Mouse (Mus musculus) C2C12 (cell line): ENCODE measurements around the gene Krt82. TPM values are rescaled to one million over a fixed set of nuclear protein-coding genes. Genes with fewer than 3 reads are reported as not detected.
A peak's percentile ranks its signal among the peaks of the same experiment; 100 is the strongest.
"Not testable (repeated sequence)": the region's sequence is repeated elsewhere in the genome, so short reads cannot be mapped to it uniquely, and the experiment has no call there.

Source experiments
- H3K27me3 ChIP-seq: one replicate; pipeline ENCODE4 v1.6.1; 2011; ENCODE audit not compliant: control insufficient read depth, insufficient read depth, insufficient read length
- H3K36me3 ChIP-seq: one replicate; pipeline ENCODE4 v1.6.1; 2011; ENCODE audit not compliant: control insufficient read depth, insufficient read depth
- H3K4me3 ChIP-seq: one replicate; pipeline ENCODE4 v1.5.1; 2011; ENCODE audit warnings: mild to moderate bottlenecking, control low read depth; ENCODE audit not compliant: poor library complexity, insufficient read depth, severe bottlenecking
- H3K79me2 ChIP-seq: one replicate; pipeline ENCODE4 v1.6.1; 2011; ENCODE audit not compliant: control insufficient read depth, insufficient read depth
- H3K79me3 ChIP-seq: one replicate; pipeline ENCODE4 v1.6.1; 2011; ENCODE audit warnings: low read depth, control low read depth
- H3ac ChIP-seq: one replicate; pipeline ENCODE3; 2011; ENCODE audit warnings: low read depth; ENCODE audit not compliant: control insufficient read depth, insufficient read length
- CEBPB ChIP-seq: IDR thresholded peaks from one replicate; pipeline ENCODE4 v1.6.1; 2011; ENCODE audit warnings: low read depth, mild to moderate bottlenecking, control low read depth, moderate library complexity
- CTCF ChIP-seq: IDR thresholded peaks from one replicate; pipeline ENCODE4 v1.5.1; 2011; ENCODE audit not compliant: control insufficient read depth, insufficient read depth, insufficient read length
- FOSL1 ChIP-seq: IDR thresholded peaks from one replicate; pipeline ENCODE4 v1.8.0; 2011; ENCODE audit warnings: mild to moderate bottlenecking, low read length; ENCODE audit not compliant: poor library complexity, insufficient read depth, severe bottlenecking
- MAX ChIP-seq: IDR thresholded peaks from one replicate; pipeline ENCODE4 v1.6.1; 2011; ENCODE audit warnings: mild to moderate bottlenecking, control low read depth
- MYOD1 ChIP-seq: IDR thresholded peaks from one replicate; pipeline ENCODE4 v1.6.1; 2011; ENCODE audit warnings: low read depth; ENCODE audit not compliant: control insufficient read depth, insufficient read length
- MYOG ChIP-seq: IDR thresholded peaks from one replicate; pipeline ENCODE4 v1.6.1; 2011; ENCODE audit not compliant: control insufficient read depth, insufficient read length; ENCODE audit errors: extremely low read depth
- USF1 ChIP-seq: IDR thresholded peaks from one replicate; pipeline ENCODE4 v1.6.1; 2011; ENCODE audit warnings: low read depth, mild to moderate bottlenecking, control low read depth, moderate library complexity
- polyA plus RNA-seq: library from polyadenylated mRNA; unstranded; fragments of >200 nt; fragmentation: generic; extraction: Trizol; gene quantifications from one replicate; pipeline ENCODE4 v1.2.1, GENCODE M21; 2012; ENCODE audit warnings: missing spikeins

Krt82 gene
- polyA plus RNA-seq, 1 experiment, result not detected

DNA sequence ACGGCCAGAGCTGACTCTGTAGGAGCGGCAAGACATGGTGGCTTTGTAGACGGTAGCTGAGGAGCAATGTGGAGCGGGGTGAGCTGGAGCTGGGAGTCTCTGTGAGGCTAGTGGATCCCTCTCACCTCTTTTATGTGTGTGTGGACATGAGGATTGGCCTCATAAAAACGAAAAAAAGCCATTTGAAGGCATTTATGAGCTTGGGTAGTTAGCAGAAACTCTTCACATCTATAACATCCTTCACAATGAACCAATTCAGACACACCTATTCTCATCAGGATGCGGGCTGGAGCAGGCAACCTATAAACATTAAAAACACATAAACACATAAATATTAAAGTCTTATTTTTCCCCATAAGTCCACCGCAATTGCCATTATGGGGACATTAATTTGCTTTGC, 17.7 kb downstream of the Krt82 start, which contains the start of gene Krt84:
Gene Krt84 (minus strand): TSS at position 101 of the 400 bp plus-strand sequence.
- H3K79me2 ChIP-seq, result no peaks in the 10 kb centered on the region
- H3K36me3 ChIP-seq, result no peaks in the 10 kb centered on the region
- no peak within 1 kb of the TSS for H3K4me3 ChIP-seq
- H3K79me3 ChIP-seq, result no peaks in the 10 kb centered on the region
- peaks cover 59% of the 10 kb centered on the region for H3K27me3 ChIP-seq
- TF ChIP-seq USF1, result no peak
- no peak for TF ChIP-seq CTCF
- no peak for TF ChIP-seq FOSL1
- TF ChIP-seq CEBPB, result no peak
- TF ChIP-seq MYOD1, result no peak
- TF ChIP-seq MYOG, result no peak
- TF ChIP-seq MAX, result no peak
- no peak within 1 kb of the TSS for H3ac ChIP-seq

DNA sequence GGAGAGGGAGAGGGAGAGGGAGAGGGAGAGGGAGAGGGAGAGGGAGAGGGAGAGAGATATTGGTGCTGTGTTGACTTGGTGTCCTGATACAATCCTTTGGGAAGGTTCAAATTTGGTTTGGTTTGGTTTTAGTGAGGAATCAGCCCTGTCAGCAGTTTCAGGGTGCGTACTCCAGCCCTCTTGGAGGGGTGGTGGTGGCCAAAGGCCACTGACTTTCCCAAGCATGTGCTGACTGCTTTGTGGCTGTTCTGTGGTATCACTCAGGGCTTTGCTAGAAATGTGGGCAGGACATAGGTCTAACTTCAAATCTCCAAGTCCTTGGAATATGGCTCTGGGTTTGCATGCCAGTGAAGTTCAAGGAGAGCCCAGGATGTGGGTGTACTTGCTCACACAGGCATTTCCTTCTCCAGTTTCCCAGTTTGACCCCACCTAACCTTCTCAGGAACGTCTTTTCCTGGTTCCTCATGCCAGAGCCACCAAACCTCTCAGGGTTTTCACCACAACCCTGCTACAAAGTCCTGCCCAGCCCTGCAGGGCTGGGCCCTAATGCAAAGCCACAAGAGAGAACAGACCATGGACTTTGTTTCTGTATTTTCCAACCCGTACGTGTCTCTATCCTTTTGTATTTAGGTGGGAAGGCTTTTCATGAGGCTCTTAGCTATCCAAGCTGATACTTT, 27.8 kb downstream of the Krt82 start:
- TF ChIP-seq USF1 (no peak), FOSL1 (no peak)
- H3K79me2 ChIP-seq, result no peaks in the 10 kb centered on the region
- H3K4me3 ChIP-seq, result no peak overlapping the region
- no peaks in the 10 kb centered on the region for H3K36me3 ChIP-seq
- no peaks in the 10 kb centered on the region for H3K79me3 ChIP-seq
- no peak overlapping the region for H3ac ChIP-seq
- peaks cover 40% of the 10 kb centered on the region for H3K27me3 ChIP-seq

DNA sequence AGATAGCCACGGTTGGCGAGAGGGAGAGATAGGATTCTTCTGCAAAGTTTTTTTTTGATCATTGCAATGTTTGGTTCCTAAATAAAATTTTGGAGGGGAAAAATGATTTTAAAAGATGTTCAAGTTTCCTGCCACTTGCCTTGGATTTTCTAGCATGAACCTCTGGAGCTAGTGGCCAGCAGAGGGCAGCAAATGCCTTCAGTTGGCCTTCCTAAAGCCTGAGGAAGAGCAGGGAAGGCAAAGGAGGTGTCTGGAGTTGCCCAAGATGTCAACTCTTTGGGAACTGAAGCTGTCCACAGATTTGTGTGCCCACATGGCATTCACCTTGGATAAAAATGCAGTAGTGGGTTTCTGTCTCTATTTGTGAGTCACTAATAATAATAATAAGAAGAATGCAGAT, 30.7 kb downstream of the Krt82 start:
- H3K79me3 ChIP-seq, result no peaks in the 10 kb centered on the region
- H3ac ChIP-seq, result no peak overlapping the region
- peaks cover 12% of the 10 kb centered on the region for H3K27me3 ChIP-seq
- H3K36me3 ChIP-seq, result no peaks in the 10 kb centered on the region
- no peak overlapping the region for H3K4me3 ChIP-seq
- no peaks in the 10 kb centered on the region for H3K79me2 ChIP-seq
- TF ChIP-seq CTCF (peak; percentile 61), MAX (no peak)

DNA sequence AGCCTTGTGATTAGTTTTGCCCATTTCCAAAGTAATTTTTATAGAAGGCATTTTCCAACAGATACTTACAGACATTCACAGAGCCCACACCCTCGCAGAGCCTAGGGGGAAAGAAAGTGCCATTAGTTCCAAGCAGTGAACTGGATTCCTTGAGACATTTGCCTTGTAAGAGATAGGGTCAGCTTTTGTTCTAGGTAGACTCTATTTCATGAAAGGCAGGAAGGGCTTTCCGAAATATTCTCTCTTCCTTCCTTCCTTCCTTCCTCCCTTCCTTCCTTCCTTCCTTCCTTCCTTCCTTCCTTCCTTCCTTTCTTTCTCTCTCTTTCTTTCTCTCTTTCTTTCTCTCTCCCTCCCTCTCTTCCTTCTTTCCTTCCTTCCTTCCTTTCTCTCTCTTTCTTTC, 33.3 kb downstream of the Krt82 start, which contains the start of gene Gm49425:
Gene Gm49425 (minus strand): TSS at position 101 of the 400 bp plus-strand sequence.
- H3K4me3 ChIP-seq, result not testable (repeated sequence)

DNA sequence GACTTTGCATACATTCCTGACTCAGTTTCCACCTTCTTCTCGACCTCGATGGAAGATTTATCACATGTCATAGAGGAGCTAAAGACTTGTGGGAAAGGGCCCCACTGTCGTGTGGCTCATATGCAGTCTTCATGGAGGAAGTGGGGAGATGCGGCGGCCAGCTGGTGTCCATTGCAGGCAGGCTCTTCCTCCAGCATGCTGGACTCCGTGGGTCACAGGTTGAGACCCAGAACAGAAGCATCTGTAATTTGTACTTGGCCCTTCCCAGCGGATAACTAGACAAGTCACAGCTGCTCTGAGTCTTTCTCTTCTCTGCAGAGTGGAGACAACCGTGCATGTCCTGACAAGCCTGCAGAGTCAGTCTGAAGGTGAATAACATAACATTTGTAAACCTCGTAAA, 42.2 kb downstream of the Krt82 start:
- no peak overlapping the region for H3ac ChIP-seq
- no peaks in the 10 kb centered on the region for H3K36me3 ChIP-seq
- no peak for TF ChIP-seq MYOD1
- no peak for TF ChIP-seq CTCF
- no peak for TF ChIP-seq MYOG
- TF ChIP-seq FOSL1, result no peak
- no peak for TF ChIP-seq MAX
- no peak for TF ChIP-seq USF1
- no peak for TF ChIP-seq CEBPB
- H3K4me3 ChIP-seq, result no peak overlapping the region
- H3K79me3 ChIP-seq, result no peaks in the 10 kb centered on the region
- H3K27me3 ChIP-seq, result peaks cover 52% of the 10 kb centered on the region
- no peaks in the 10 kb centered on the region for H3K79me2 ChIP-seq

More for the DNA sequence above, 33.3 kb downstream of the Krt82 start, which contains the start of gene Gm49425:
- H3ac ChIP-seq, H3K36me3 ChIP-seq, H3K79me3 ChIP-seq, H3K79me2 ChIP-seq: not testable (repeated sequence)
- H3K27me3 ChIP-seq, result peaks cover 17% of the 10 kb centered on the region

DNA sequence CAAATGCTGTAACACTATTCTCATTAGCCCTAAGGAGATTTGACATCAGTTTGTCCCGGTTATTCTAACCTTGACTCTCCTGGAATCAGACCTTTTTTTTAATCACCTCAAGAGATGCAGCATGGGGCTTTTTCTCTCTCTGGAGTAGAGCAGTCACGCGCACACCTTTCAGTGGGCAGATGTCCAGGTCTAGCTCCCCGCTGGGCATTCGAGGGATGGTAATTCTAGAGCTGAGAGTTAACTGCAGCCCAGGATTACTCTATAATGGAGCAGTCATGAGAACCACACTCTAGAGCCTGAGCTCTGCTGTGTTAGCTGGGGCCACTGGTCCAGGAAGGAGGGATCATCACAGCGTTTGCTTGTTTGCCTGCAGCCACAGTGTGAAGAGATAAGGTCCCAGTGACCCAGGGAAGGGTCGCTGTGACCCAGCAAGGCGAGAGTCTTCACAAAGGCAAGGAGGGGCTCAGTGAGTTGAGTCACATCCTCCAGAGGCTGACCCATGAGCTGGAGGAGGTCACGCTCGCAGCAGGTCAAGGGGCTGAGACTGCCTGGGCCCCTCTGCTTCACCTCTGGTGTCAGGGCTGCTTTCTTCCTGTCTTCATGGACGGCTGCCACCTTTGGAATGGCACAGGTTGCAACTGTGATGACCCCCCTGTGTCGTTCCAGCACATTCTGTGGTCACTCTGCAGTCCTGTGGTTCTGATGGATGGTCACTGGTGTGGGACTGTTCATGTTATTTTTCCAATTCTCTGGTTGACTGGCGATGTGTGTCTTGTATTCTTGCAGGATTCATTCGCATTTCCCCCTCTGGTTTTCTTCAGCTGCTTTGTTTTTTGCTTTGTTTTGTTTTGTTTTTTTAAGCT, 43.3 kb downstream of the Krt82 start:
- H3ac ChIP-seq, result no peak overlapping the region
- H3K4me3 ChIP-seq, result no peak overlapping the region
- H3K79me3 ChIP-seq, result no peaks in the 10 kb centered on the region
- H3K27me3 ChIP-seq, result peaks cover 54% of the 10 kb centered on the region
- no peaks in the 10 kb centered on the region for H3K79me2 ChIP-seq
- TF ChIP-seq FOSL1 (no peak), CTCF (no peak), MAX (no peak), MYOD1 (no peak), CEBPB (no peak), USF1 (no peak), MYOG (no peak)
- no peaks in the 10 kb centered on the region for H3K36me3 ChIP-seq
